In the genomic region with DNA sequence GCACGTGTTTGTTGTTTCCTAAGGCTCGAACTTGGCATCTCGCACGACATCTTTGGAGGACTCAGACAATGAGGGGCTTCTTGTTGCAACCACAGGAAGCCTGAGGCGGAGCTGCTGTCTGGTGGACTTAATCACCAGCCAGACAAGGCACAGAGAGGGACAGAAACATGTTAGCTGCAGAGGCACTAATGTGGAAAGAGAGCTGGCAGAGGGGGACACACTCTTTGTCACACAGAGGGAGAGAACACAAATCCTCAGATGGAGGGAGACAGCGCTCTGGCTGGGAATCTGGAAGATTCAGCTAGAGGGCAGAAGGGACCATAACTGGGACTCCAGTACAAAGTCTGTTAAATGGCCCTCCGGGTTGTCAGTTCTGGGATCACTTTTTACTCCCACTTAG, we compare ENCODE assay signal across 22 mouse cellular contexts.
DNase-seq lines count a peak whose midpoint lies in the region; ATAC-seq and TF ChIP-seq lines count a peak whose summit lies in the region.
"Had no signal": no experiment of that assay in that cellular context is flagged by ENCODE, and none has a peak within 500 bp of the region (broad histone marks: within the 10 kb centered on the region; RNA-seq: fewer than 3 reads in every experiment).

No protein-coding gene starts in this region.

- 0 out of 2 replicates have a peak, but pooled peaks cover 3% of the 10 kb centered on the region for H3K4me1 ChIP-seq in forebrain, embryonic 15.5 days
- no peaks in the 10 kb centered on the region for H3K4me1 ChIP-seq in forebrain, embryonic 11.5 days (replicated peaks; ENCODE audit: control insufficient read depth, insufficient read depth, low read length)
- no peaks in the 10 kb centered on the region for H3K4me1 ChIP-seq in hindbrain, embryonic 15.5 days (replicated peaks)
- H3K4me1 ChIP-seq in hindbrain, embryonic 12.5 days: peaks cover 6% of the 10 kb centered on the region
- H3K4me1 ChIP-seq in midbrain, postnatal 0 days (ENCODE audit: insufficient read depth, low read length): no peaks in the 10 kb centered on the region
- peaks cover 15% of the 10 kb centered on the region for H3K4me1 ChIP-seq in midbrain, embryonic 10.5 days
- H3K4me1 ChIP-seq: heart, embryonic 15.5 days; liver, embryonic 12.5 days; megakaryocyte, embryonic 14.5 days had no signal

- H3K4me2 ChIP-seq in forebrain, embryonic 15.5 days (replicated peaks): no peak overlapping the region
- H3K4me2 ChIP-seq in forebrain, embryonic 11.5 days (ENCODE audit: low read depth, low read length, severe bottlenecking): no peak overlapping the region
- no peak overlapping the region for H3K4me2 ChIP-seq in hindbrain, embryonic 15.5 days
- no peak overlapping the region for H3K4me2 ChIP-seq in hindbrain, embryonic 12.5 days (replicated peaks)
- H3K4me2 ChIP-seq in midbrain, postnatal 0 days (ENCODE audit: low read depth, low read length, poor library complexity, severe bottlenecking): no peak overlapping the region
- H3K4me2 ChIP-seq: heart, embryonic 15.5 days; liver, embryonic 12.5 days; neural tube, embryonic 13.5 days had no signal

- WGBS in forebrain, embryonic 15.5 days: 53% methylated on average over 7 of the region's 7 CpGs
- 62% methylated on average over 7 of the region's 7 CpGs for WGBS in forebrain, embryonic 11.5 days
- 54% methylated on average over 7 of the region's 7 CpGs for WGBS in hindbrain, embryonic 15.5 days
- WGBS in hindbrain, embryonic 12.5 days: 54% methylated on average over 7 of the region's 7 CpGs
- WGBS in midbrain, postnatal 0 days: 55% methylated on average over 7 of the region's 7 CpGs
- WGBS in midbrain, embryonic 10.5 days: 76% methylated on average over 7 of the region's 7 CpGs

- no peaks in the 10 kb centered on the region for H3K9me3 ChIP-seq in forebrain, embryonic 15.5 days
- H3K9me3 ChIP-seq in forebrain, embryonic 11.5 days (ENCODE audit: control insufficient read depth, low read length): no peaks in the 10 kb centered on the region
- H3K9me3 ChIP-seq in hindbrain, embryonic 15.5 days: no peaks in the 10 kb centered on the region
- H3K9me3 ChIP-seq in hindbrain, embryonic 12.5 days (replicated peaks): no peaks in the 10 kb centered on the region
- no peaks in the 10 kb centered on the region for H3K9me3 ChIP-seq in midbrain, postnatal 0 days (ENCODE audit: low read length)
- H3K9me3 ChIP-seq in midbrain, embryonic 10.5 days (replicated peaks): no peaks in the 10 kb centered on the region
- H3K9me3 ChIP-seq: heart, embryonic 15.5 days; liver, embryonic 12.5 days; megakaryocyte, embryonic 14.5 days; neural tube, embryonic 13.5 days had no signal

- H3K4me3 ChIP-seq in forebrain, embryonic 15.5 days: no peak overlapping the region
- no peak overlapping the region for H3K4me3 ChIP-seq in forebrain, embryonic 11.5 days (ENCODE audit: low read depth, low read length)
- H3K4me3 ChIP-seq in hindbrain, embryonic 15.5 days: no peak overlapping the region
- H3K4me3 ChIP-seq in hindbrain, embryonic 12.5 days: no peak overlapping the region
- no peak overlapping the region for H3K4me3 ChIP-seq in midbrain, postnatal 0 days (ENCODE audit: low read depth, low read length)
- H3K4me3 ChIP-seq in midbrain, embryonic 10.5 days: no peak overlapping the region
- H3K4me3 ChIP-seq: heart, embryonic 15.5 days; liver, embryonic 12.5 days; megakaryocyte, embryonic 14.5 days; neural tube, embryonic 13.5 days had no signal

- no peaks in the 10 kb centered on the region for H3K27me3 ChIP-seq in forebrain, embryonic 15.5 days
- no peaks in the 10 kb centered on the region for H3K27me3 ChIP-seq in forebrain, embryonic 11.5 days (ENCODE audit: control insufficient read depth, insufficient read depth, low read length)
- no peaks in the 10 kb centered on the region for H3K27me3 ChIP-seq in hindbrain, embryonic 15.5 days
- no peaks in the 10 kb centered on the region for H3K27me3 ChIP-seq in hindbrain, embryonic 12.5 days
- H3K27me3 ChIP-seq in midbrain, postnatal 0 days (ENCODE audit: insufficient read depth, low read length): no peaks in the 10 kb centered on the region
- H3K27me3 ChIP-seq in midbrain, embryonic 10.5 days (ENCODE audit: low read depth, poor library complexity, severe bottlenecking): no peaks in the 10 kb centered on the region
- H3K27me3 ChIP-seq: heart, embryonic 15.5 days; liver, embryonic 12.5 days; megakaryocyte, embryonic 14.5 days; neural tube, embryonic 13.5 days had no signal

- TF ChIP-seq CTCF in midbrain, postnatal 0 days (IDR thresholded peaks at IDR 0.05): peak; percentile 23

- H3K9ac ChIP-seq in forebrain, embryonic 15.5 days (replicated peaks): no peak overlapping the region
- H3K9ac ChIP-seq in forebrain, embryonic 11.5 days (ENCODE audit: low read length): no peak overlapping the region
- H3K9ac ChIP-seq in hindbrain, embryonic 15.5 days: no peak overlapping the region
- H3K9ac ChIP-seq in hindbrain, embryonic 12.5 days: no peak overlapping the region
- no peak overlapping the region for H3K9ac ChIP-seq in midbrain, postnatal 0 days (replicated peaks; ENCODE audit: low read length, poor library complexity, severe bottlenecking)
- H3K9ac ChIP-seq: heart, embryonic 15.5 days; liver, embryonic 12.5 days; liver, postnatal 0 days; neural tube, embryonic 13.5 days had no signal

- no peaks in the 10 kb centered on the region for H3K36me3 ChIP-seq in forebrain, embryonic 15.5 days
- no peaks in the 10 kb centered on the region for H3K36me3 ChIP-seq in forebrain, embryonic 11.5 days (ENCODE audit: control insufficient read depth, insufficient read depth, low read length)
- H3K36me3 ChIP-seq in hindbrain, embryonic 15.5 days: no peaks in the 10 kb centered on the region
- H3K36me3 ChIP-seq in hindbrain, embryonic 12.5 days: no peaks in the 10 kb centered on the region
- H3K36me3 ChIP-seq in midbrain, postnatal 0 days (ENCODE audit: insufficient read depth, low read length): no peaks in the 10 kb centered on the region
- H3K36me3 ChIP-seq in midbrain, embryonic 10.5 days: no peaks in the 10 kb centered on the region
- H3K36me3 ChIP-seq: heart, embryonic 15.5 days; liver, embryonic 12.5 days; neural tube, embryonic 13.5 days had no signal

- no peak overlapping the region for H3K27ac ChIP-seq in forebrain, embryonic 15.5 days (replicated peaks)
- no peak overlapping the region for H3K27ac ChIP-seq in forebrain, embryonic 11.5 days (ENCODE audit: low read depth, low read length)
- no peak overlapping the region for H3K27ac ChIP-seq in hindbrain, embryonic 15.5 days (replicated peaks)
- H3K27ac ChIP-seq in hindbrain, embryonic 12.5 days: no peak overlapping the region
- no peak overlapping the region for H3K27ac ChIP-seq in midbrain, postnatal 0 days (ENCODE audit: low read depth, low read length)
- no peak overlapping the region for H3K27ac ChIP-seq in midbrain, embryonic 10.5 days (replicated peaks)
- H3K27ac ChIP-seq: heart, embryonic 15.5 days; liver, embryonic 12.5 days; neural tube, embryonic 13.5 days had no signal

- ATAC-seq in forebrain, embryonic 15.5 days (replicated peaks): peak; percentile 26; the same call in 1 of the 2 replicates
- ATAC-seq in forebrain, embryonic 11.5 days (replicated peaks; ENCODE audit: low FRiP score): no peak
- ATAC-seq in hindbrain, embryonic 15.5 days (ENCODE audit: low FRiP score, low read depth): 0 out of 2 replicates have a peak, but pooled peaks have one; percentile 34
- no peak for ATAC-seq in hindbrain, embryonic 12.5 days (ENCODE audit: low FRiP score)
- ATAC-seq in midbrain, postnatal 0 days (ENCODE audit: low FRiP score): no peak
- ATAC-seq: CD4-positive, CD25-positive, alpha-beta regulatory T cell, adult 4 months; intestine, postnatal 0 days; liver, embryonic 12.5 days; liver, postnatal 0 days had no signal

- no peak for DNase-seq in forebrain, embryonic 11.5 days (ENCODE audit: low spot score)
- peak; percentile 38 for DNase-seq in midbrain, postnatal 0 days (ENCODE audit: low spot score)
- no peak for DNase-seq in midbrain, embryonic 10.5 days (ENCODE audit: low spot score)
- DNase-seq in ovary, postnatal 14 days (ENCODE audit: low spot score): no peak
- DNase-seq: adrenal gland, postnatal 25 days; cerebellum, adult 18-20 months; gastrocnemius, postnatal 10 days; kidney, adult 9 months; kidney, postnatal 10 days; liver, postnatal 0 days; lung, postnatal 36 days; thymus, adult 2 months; thymus, postnatal 36 days had no signal

Comparison
In these comparisons a context has a peak if more than half of its experiments do, and no peak if none do; other contexts are left out.
1. ATAC-seq: peak in forebrain, embryonic 15.5 days (single experiment) and hindbrain, embryonic 15.5 days (single experiment); none in forebrain, embryonic 11.5 days (single experiment), hindbrain, embryonic 12.5 days (single experiment) and midbrain, postnatal 0 days (single experiment).